Mouse (Mus musculus) limb, embryonic 14.5 days (tissue): ENCODE data around the gene 2010315B03Rik. TPM values are rescaled to one million over a fixed set of nuclear protein-coding genes. Genes with fewer than 3 reads are reported as not detected.
A peak's percentile ranks its signal among the peaks of the same experiment; 100 is the strongest.

Experiments
- ATAC-seq: fragments of 200-750 bp; cut with Nextera tagmentation; 2 replicates; pipeline ENCODE4 v1.8.0; 2017; ENCODE audit warnings: low read depth, moderate number of reproducible peaks, moderate TSS enrichment; ENCODE audit not compliant: low FRiP score
- DNase-seq: peaks from one replicate; pipeline ENCODE4 v3.0.0-alpha.2; 2015; ENCODE audit warnings: low spot score
- H3K27ac ChIP-seq: fragments of 300-500 bp; sonication (generic); replicated peaks from 2 replicates; pipeline ENCODE4 v1.5.1; 2014; ENCODE audit warnings: low read depth, mild to moderate bottlenecking, low read length, moderate library complexity, mixed read lengths
- H3K27me3 ChIP-seq: fragments of 300-500 bp; sonication (generic); 2 replicates; pipeline ENCODE4 v1.6.1; 2014; ENCODE audit warnings: low read length, mixed read lengths; ENCODE audit not compliant: control insufficient read depth, insufficient read depth
- H3K36me3 ChIP-seq: fragments of 300-500 bp; sonication (generic); 2 replicates; pipeline ENCODE4 v1.6.1; 2014; ENCODE audit warnings: mild to moderate bottlenecking, low read length, moderate library complexity, mixed read lengths; ENCODE audit not compliant: control insufficient read depth, insufficient read depth
- H3K4me1 ChIP-seq: fragments of 300-500 bp; sonication (generic); 2 replicates; pipeline ENCODE4 v1.6.1; 2014; ENCODE audit warnings: antibody characterized with exemption, low read length, mixed read lengths; ENCODE audit not compliant: control insufficient read depth, insufficient read depth
- H3K4me2 ChIP-seq: fragments of 300-500 bp; sonication (generic); replicated peaks from 2 replicates; pipeline ENCODE4 v1.6.1; 2014; ENCODE audit warnings: low read depth, mild to moderate bottlenecking, low read length, moderate library complexity; ENCODE audit not compliant: severe bottlenecking
- H3K4me3 ChIP-seq: fragments of 300-500 bp; sonication (generic); replicated peaks from 2 replicates; pipeline ENCODE4 v1.5.1; 2014; ENCODE audit warnings: low read length
- H3K9ac ChIP-seq: fragments of 300-500 bp; sonication (generic); 2 replicates; pipeline ENCODE4 v1.6.1; 2014; ENCODE audit warnings: mild to moderate bottlenecking, low read depth, low read length, moderate library complexity; ENCODE audit not compliant: severe bottlenecking
- H3K9me3 ChIP-seq: fragments of 300-500 bp; sonication (generic); 2 replicates; pipeline ENCODE4 v1.6.1; 2016; ENCODE audit warnings: low read length; ENCODE audit not compliant: control insufficient read depth
- POLR2A ChIP-seq: fragments of 200-500 bp; IDR thresholded peaks from 2 replicates; pipeline ENCODE4 v1.8.0; 2012; ENCODE audit warnings: inconsistent platforms, mild to moderate bottlenecking, moderate library complexity, borderline replicate concordance; ENCODE audit not compliant: insufficient read depth, insufficient read length; ENCODE audit errors: extremely low read depth
- WGBS: fragments of 180-500 bp; shearing (Covaris S2); extraction: QIAGEN DNeasy Blood & Tissue Kit; methylation state at CpG from one replicate; pipeline ENCODE4 v1.1.7; 2014; 5-methylcytosine and 5-hydroxymethylcytosine counted together
- polyA plus RNA-seq, 2 experiments: library from polyadenylated mRNA; depleted of rRNA in 1 of 2; stranded (reverse) in 1 of 2; unstranded in 1 of 2; fragments of >200 nt; fragmentation: Nextera tagmentation in 1 of 2; extraction: Ambion mirVana in 1 of 2; gene quantifications; 2 replicates each; pipeline versions ENCODE4 v1.2.1 to v1.2.3; 2012 to 2014

The 2010315B03Rik gene
- polyA plus RNA-seq, 2 experiments = 5.5 to 11.7 TPM

DNA sequence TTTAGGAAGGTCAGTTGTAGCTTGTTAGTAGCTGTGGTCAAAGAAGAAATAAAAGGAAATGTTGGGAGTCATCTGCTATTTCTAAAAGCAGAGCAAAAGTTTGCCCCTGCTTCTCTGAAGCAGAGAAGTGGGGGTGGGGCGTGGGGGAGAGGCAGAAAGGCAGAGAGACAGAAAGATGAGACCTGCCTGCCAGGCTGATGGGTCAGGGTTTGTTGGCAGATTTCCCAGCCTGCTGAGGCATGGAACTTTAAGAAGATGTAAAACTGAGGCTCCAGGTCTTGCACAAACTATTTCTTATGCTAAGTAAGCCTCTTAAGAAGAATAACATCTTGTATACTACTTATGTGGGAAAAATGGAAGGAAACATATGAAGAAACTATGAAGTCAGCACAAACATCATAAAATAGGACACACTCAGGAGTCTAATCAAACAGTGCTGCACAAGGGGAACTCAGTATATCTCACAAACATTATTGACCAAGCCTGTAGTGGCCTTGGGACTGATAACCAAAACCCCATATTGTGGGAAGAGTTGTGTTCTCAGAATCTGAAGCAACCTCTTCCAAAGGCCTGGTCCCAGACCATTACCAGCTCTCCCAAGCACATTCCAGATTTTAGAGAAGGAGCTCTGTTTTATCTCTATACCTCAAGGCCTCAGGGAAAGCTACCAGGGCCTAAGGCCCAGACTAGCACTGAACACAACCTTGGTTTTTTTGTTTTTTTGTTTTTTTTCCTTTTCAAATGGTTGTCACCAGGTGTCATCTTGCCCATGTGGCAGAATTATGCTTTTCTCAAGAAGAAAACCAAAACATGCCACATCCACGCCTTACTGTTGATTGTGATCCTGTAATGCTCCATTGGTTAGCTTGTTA lies 31.7 kb downstream of the 2010315B03Rik start:
- Histone ChIP-seq H3K4me2 (peak overlapping the region; percentile 78), H3K4me1 (peaks cover 12% of the 10 kb centered on the region), H3K27ac (peak overlapping the region; percentile 85; the same call in 1 of the 2 replicates), H3K4me3 (peak overlapping the region; percentile 69), H3K9ac (peak overlapping the region; percentile 75), H3K36me3 (peaks cover 8% of the 10 kb centered on the region; the same call in 1 of the 2 replicates), H3K9me3 (0 out of 2 replicates have a peak, but pooled peaks cover 6% of the 10 kb centered on the region), H3K27me3 (no peaks in the 10 kb centered on the region)
- 60% methylated on average over 2 of the region's 2 CpGs for WGBS
- DNase-seq (no peak), ATAC-seq (no peak)
- no peak for TF ChIP-seq POLR2A

DNA sequence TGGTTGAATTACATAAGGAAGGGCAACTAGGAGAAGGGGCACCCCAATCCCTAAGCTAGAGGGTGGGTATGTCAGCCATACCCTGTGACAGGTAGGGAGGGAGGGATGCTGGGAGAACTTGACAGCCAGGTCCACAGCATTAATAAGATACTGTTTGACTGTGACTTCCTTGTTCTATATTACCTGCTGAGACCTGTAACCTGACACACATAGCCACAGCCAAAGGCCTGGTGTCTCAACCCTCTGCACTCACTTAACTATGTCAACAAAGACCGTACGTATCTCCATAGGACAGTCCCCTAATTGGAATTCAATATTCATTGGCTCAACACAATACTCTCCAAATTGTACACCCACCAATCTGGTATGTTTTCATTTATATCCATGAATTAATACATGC lies 33.2 kb downstream of the 2010315B03Rik start:
- ATAC-seq (no peak), DNase-seq (no peak)
- 53% methylated on average over 2 of the region's 2 CpGs for WGBS

DNA sequence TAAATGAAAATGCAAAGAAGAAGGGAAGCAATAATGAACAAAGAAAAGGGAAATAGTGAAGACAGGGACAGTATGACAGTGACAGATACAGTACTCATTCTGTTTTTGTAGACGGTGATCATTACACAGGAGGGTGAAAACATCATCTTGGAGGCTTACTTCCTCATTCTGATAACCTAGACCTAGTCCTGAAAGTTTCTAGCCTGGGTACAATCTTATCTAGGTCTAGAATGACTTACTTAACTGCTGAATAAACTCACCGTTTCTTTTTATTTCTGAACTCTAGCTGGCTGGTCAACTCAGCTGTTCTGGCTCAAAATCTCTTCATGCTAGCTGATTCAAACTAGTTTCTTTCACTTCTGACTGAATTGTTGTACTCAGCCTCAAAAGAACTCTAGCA lies 37.4 kb downstream of the 2010315B03Rik start:
- Histone ChIP-seq H3K27ac (no peak overlapping the region), H3K4me1 (no peaks in the 10 kb centered on the region), H3K4me3 (no peak overlapping the region), H3K27me3 (no peaks in the 10 kb centered on the region), H3K9me3 (peaks cover 51% of the 10 kb centered on the region), H3K4me2 (no peak overlapping the region), H3K36me3 (peaks cover 17% of the 10 kb centered on the region), H3K9ac (no peak overlapping the region)
- no peak for DNase-seq
- no peak for ATAC-seq
- TF ChIP-seq POLR2A = no peak
- WGBS = 91% methylated on average over 2 of the region's 2 CpGs

More for the DNA sequence above, 33.2 kb downstream of the 2010315B03Rik start:
- no peak overlapping the region for H3K27ac ChIP-seq
- H3K27me3 ChIP-seq = no peaks in the 10 kb centered on the region
- H3K36me3 ChIP-seq = peaks cover 8% of the 10 kb centered on the region; the same call in 1 of the 2 replicates
- H3K4me3 ChIP-seq = no peak overlapping the region
- H3K4me1 ChIP-seq = peaks cover 12% of the 10 kb centered on the region
- no peak for TF ChIP-seq POLR2A
- H3K9ac ChIP-seq = no peak overlapping the region
- H3K4me2 ChIP-seq = no peak overlapping the region
- H3K9me3 ChIP-seq = peaks cover 19% of the 10 kb centered on the region

DNA sequence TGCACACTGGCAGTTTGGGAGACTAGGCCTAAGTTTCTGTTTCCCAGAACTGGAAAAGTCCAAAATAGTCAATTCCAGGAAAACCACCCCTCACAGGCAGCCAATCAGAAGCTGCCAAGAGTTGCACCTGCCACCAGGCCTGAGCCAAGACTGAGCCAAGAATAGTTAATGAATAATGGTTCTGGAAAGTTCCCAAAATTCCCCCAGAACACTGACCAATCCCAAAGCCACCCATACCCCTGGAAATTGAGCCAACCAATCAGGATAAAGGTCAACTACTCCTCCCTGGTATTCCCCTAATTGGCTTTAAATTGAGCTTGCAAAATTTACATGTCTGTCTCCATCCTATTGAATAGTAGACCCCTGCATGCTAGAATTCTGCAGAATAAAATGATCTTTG lies 39.3 kb downstream of the 2010315B03Rik start:
- Histone ChIP-seq H3K27ac (no peak overlapping the region), H3K4me1 (no peaks in the 10 kb centered on the region), H3K4me3 (no peak overlapping the region), H3K27me3 (no peaks in the 10 kb centered on the region), H3K36me3 (peaks cover 26% of the 10 kb centered on the region), H3K9me3 (peaks cover 68% of the 10 kb centered on the region), H3K4me2 (no peak overlapping the region), H3K9ac (no peak overlapping the region)
- no peak for TF ChIP-seq POLR2A
- no peak for ATAC-seq
- DNase-seq = peak; percentile 31

DNA sequence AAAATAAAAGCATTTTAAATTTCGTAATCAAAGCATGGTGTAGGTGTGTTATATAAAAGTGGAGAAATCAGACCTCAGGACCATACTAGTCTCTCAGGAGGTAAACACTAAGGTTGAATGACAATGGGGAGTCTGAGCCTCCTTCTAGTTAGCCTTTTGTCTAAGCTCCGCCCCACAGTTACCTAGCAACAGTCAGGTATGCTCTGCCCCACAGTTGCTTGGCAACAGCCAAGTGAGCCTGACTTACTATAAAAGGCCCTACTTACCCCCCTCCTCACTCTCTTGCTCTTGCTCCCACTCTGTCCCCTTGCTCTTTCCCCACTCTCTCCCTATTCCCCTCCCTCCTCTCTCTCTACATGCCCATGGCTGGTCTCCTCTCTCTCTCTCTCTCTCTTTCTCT lies 44.6 kb downstream of the 2010315B03Rik start:
- Histone ChIP-seq H3K9me3 (peaks cover 36% of the 10 kb centered on the region), H3K36me3 (peaks cover 26% of the 10 kb centered on the region), H3K27me3 (no peaks in the 10 kb centered on the region), H3K9ac (no peak overlapping the region), H3K27ac (no peak overlapping the region), H3K4me1 (peaks cover under 1% of the 10 kb centered on the region; the same call in 1 of the 2 replicates), H3K4me3 (no peak overlapping the region), H3K4me2 (no peak overlapping the region)
- ATAC-seq (no peak), DNase-seq (no peak)
- no peak for TF ChIP-seq POLR2A
- WGBS = 29% methylated on average over 2 of the region's 2 CpGs
